Mouse (Mus musculus) neural tube, embryonic 12.5 days (tissue): ENCODE measurements around the gene Sec14l4. TPM values are rescaled to one million over a fixed set of nuclear protein-coding genes. Genes with fewer than 3 reads are reported as not detected.

Experiments
- ATAC-seq: fragments of 200-750 bp; cut with Nextera tagmentation; 2 replicates; pipeline ENCODE4 v1.8.0; 2017; ENCODE audit warnings: low read depth, mild to moderate bottlenecking, moderate TSS enrichment, moderate library complexity; ENCODE audit not compliant: low FRiP score
- H3K27ac ChIP-seq: fragments of 300-500 bp; sonication (generic); 2 replicates; pipeline ENCODE4 v1.5.1; 2016
- H3K27me3 ChIP-seq: fragments of 300-500 bp; sonication (generic); replicated peaks from 2 replicates; pipeline ENCODE4 v1.6.1; 2016; ENCODE audit warnings: mild to moderate bottlenecking
- H3K36me3 ChIP-seq: fragments of 300-500 bp; sonication (generic); 2 replicates; pipeline ENCODE4 v1.6.1; 2016; ENCODE audit warnings: mild to moderate bottlenecking
- H3K4me1 ChIP-seq: fragments of 300-500 bp; sonication (generic); 2 replicates; pipeline ENCODE4 v1.6.1; 2016
- H3K4me2 ChIP-seq: fragments of 300-500 bp; sonication (generic); replicated peaks from 2 replicates; pipeline ENCODE4 v1.6.1; 2016; ENCODE audit warnings: mild to moderate bottlenecking
- H3K4me3 ChIP-seq: fragments of 300-500 bp; sonication (generic); 2 replicates; pipeline ENCODE4 v1.5.1; 2016
- H3K9ac ChIP-seq: fragments of 300-500 bp; sonication (generic); 2 replicates; pipeline ENCODE4 v1.6.1; 2016; ENCODE audit warnings: mild to moderate bottlenecking
- H3K9me3 ChIP-seq: fragments of 300-500 bp; sonication (generic); 2 replicates; pipeline ENCODE4 v1.6.1; 2016; ENCODE audit warnings: mild to moderate bottlenecking
- WGBS: fragments of 180-500 bp; shearing (Covaris S2); methylation state at CpG from one replicate; pipeline ENCODE4 v1.1.7; 2016; 5-methylcytosine and 5-hydroxymethylcytosine counted together
- polyA plus RNA-seq: library from polyadenylated mRNA; unstranded; fragments of >200 nt; fragmentation: Nextera tagmentation; extraction: Ambion mirVana; gene quantifications from 2 replicates; pipeline ENCODE4 v1.2.1, GENCODE M21; 2016

Gene Sec14l4
- polyA plus RNA-seq, 1 experiment from 2014 or later, result 0.06 TPM

DNA sequence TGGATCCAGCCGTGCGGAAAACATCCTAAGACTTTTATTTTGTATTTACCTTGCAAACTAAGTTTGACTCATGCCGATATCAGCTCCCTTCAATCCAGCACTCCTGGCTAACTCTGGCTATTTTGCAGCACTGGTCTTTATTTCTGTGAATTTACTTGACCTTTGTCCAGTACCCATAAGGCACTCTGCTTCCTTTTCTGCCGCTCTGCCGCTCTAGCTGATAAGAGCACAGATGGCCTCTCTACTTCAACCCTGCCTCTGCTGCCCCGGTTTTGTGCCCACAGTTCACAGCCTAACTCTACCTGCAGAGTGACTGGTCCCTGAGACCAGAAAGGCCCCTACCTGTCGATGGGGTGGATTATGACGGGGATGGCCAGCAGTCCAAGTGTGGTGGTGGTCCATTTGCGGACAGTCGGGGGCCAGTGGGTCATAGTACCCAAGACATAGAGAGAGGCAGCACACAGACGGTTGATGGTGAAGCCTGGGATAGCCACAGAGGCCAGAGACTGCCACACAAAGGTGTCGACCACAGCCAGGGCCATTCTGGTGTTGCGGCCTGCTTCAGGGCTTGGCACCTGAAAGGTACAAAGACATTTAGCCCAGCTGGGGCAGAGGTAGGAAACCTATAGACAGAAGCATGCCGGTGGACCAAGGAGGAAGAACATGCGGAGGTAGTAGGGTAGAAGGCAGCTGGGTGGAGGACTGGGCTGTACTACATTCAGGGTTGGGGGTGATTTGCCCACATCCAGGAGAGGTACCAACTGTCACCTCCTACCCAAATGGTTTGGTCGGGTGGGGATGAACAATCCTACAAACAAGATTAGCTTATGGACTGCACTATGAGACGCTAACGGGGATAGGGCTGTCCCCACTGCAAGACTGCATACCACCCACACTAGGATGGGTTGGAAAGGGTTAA, 62.5 kb downstream of the Sec14l4 start:
- Histone ChIP-seq H3K36me3 (0 out of 2 replicates have a peak, but pooled peaks cover 2% of the 10 kb centered on the region), H3K4me1 (peaks cover 26% of the 10 kb centered on the region), H3K27me3 (no peaks in the 10 kb centered on the region), H3K4me3 (no peak overlapping the region), H3K27ac (no peak overlapping the region), H3K9me3 (no peaks in the 10 kb centered on the region), H3K4me2 (peak overlapping the region; percentile 90), H3K9ac (no peak overlapping the region)
- ATAC-seq, result no peak
- 87% methylated on average over 18 of the region's 18 CpGs for WGBS

- Histone ChIP-seq H3K27me3 (no peaks in the 10 kb centered on the region), H3K36me3 (0 out of 2 replicates have a peak, but pooled peaks cover 2% of the 10 kb centered on the region), H3K4me1 (peaks cover 26% of the 10 kb centered on the region), H3K9ac (peak overlapping the region; percentile 35; the same call in 1 of the 2 replicates), H3K27ac (no peak overlapping the region), H3K9me3 (no peaks in the 10 kb centered on the region), H3K4me2 (peak overlapping the region; percentile 90), H3K4me3 (peak overlapping the region; percentile 39)
- ATAC-seq, result no peak
- WGBS, result 6% methylated on average over 24 of the region's 24 CpGs
Measured at GRCm38 (mm10) chr11:4094378-4095170, 63.3 kb downstream of the Sec14l4 start.

DNA sequence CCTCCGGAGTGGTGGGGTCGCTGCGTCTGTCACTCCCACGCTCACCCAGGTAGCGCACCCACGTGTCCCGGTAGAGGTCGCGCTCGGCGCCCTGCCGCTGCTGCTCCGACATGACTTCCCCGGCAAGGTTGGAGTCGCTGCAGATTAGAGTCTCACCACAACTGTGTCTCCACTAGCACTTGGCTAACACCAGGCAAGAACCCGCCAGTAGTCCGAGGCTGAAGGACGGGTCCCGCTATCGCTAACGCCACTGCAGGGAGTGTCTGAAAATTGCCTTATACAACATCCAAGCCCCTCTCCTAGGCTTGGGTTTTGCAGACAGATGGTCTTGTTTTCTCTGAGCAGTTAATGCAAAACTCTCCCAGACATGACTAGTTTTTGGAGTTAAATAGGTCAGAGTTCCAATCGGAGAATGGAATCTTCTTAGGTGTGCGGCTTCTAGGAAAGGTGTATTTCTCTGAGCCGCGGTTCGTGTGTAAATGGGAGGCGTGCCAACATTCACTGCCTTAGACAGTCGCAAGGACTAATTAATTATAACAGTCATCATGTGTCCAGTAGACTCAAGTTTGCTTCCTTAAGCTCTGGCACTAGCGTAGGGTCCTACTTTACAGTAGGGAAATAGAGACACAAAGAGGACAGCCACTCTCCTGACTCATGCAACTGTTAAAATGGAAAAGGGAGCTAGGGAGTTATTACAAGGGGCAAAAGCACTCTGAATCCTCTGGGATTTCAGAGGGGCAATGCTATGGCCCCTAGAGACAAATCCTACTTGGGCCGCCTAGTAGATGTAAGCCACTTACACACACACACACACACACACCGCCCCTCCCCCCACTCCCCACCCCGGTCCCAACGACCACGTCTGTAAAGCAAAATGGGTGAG, 64.2 kb downstream of the Sec14l4 start, which contains the start of gene Mtfp1:
Mtfp1 (minus strand) TSS at position 275 of the 883 bp plus-strand sequence.
- ATAC-seq, result no peak
- H3K9ac ChIP-seq, result peak within 1 kb of the TSS; percentile 75; the same call in 1 of the 2 replicates
- no peaks in the 10 kb centered on the region for H3K9me3 ChIP-seq
- peak within 1 kb of the TSS; percentile 90 for H3K4me2 ChIP-seq
- peak within 1 kb of the TSS; percentile 46 for H3K4me3 ChIP-seq
- no peaks in the 10 kb centered on the region for H3K27me3 ChIP-seq
- 0 out of 2 replicates have a peak, but pooled peaks cover 2% of the 10 kb centered on the region for H3K36me3 ChIP-seq
- WGBS, result 11% methylated on average over 34 of the region's 34 CpGs
- peaks cover 26% of the 10 kb centered on the region for H3K4me1 ChIP-seq
- H3K27ac ChIP-seq, result no peak within 1 kb of the TSS

- H3K4me1 ChIP-seq, result peaks cover 26% of the 10 kb centered on the region
- H3K4me2 ChIP-seq, result peak overlapping the region; percentile 90
- peak overlapping the region; percentile 75 for H3K9ac ChIP-seq
- ATAC-seq, result peak; percentile 94
- peak overlapping the region; percentile 74 for H3K27ac ChIP-seq
- H3K4me3 ChIP-seq, result peak overlapping the region; percentile 46
- H3K36me3 ChIP-seq, result 0 out of 2 replicates have a peak, but pooled peaks cover 2% of the 10 kb centered on the region
- H3K27me3 ChIP-seq, result no peaks in the 10 kb centered on the region
- 3% methylated on average over 45 of the region's 45 CpGs for WGBS
- H3K9me3 ChIP-seq, result no peaks in the 10 kb centered on the region
Measured at GRCm38 (mm10) chr11:4096054-4096984, 65.1 kb downstream of the Sec14l4 start.

GRCm38 (mm10) chr11:4097091-4097621, 65.9 kb downstream of the Sec14l4 start:
- no peaks in the 10 kb centered on the region for H3K9me3 ChIP-seq
- peak overlapping the region; percentile 90 for H3K4me2 ChIP-seq
- ATAC-seq, result peak; percentile 58
- H3K4me1 ChIP-seq, result peaks cover 26% of the 10 kb centered on the region
- peak overlapping the region; percentile 46 for H3K4me3 ChIP-seq
- peak overlapping the region; percentile 75 for H3K9ac ChIP-seq
- H3K36me3 ChIP-seq, result no peaks in the 10 kb centered on the region
- no peaks in the 10 kb centered on the region for H3K27me3 ChIP-seq
- WGBS, result 32% methylated on average over 10 of the region's 10 CpGs
- peak overlapping the region; percentile 74 for H3K27ac ChIP-seq

Other genes with a start within 250 kb of the Sec14l4 start
- 5.5 and 7.6 TPM in 2 replicates for gene Osbp2, start 167.6 kb upstream of the Sec14l4 start, polyA plus RNA-seq
- gene 4921536K21Rik, start 136.4 kb upstream of the Sec14l4 start, polyA plus RNA-seq, result 0.47 and 0.59 TPM in 2 replicates
- 22.2 and 23.5 TPM in 2 replicates for gene Dusp18, start 136.2 kb upstream of the Sec14l4 start, polyA plus RNA-seq
- gene Slc35e4, start 116.8 kb upstream of the Sec14l4 start, polyA plus RNA-seq, result 9.1 and 9.6 TPM in 2 replicates
- gene Tcn2, start 99.3 kb upstream of the Sec14l4 start, polyA plus RNA-seq, result 26.3 and 28.3 TPM in 2 replicates
- 68.1 and 75.7 TPM in 2 replicates for gene Pes1, start 67.5 kb upstream of the Sec14l4 start, polyA plus RNA-seq
- 0.28 and 0.49 TPM in 2 replicates for gene 4930556J24Rik, start 54.7 kb upstream of the Sec14l4 start, polyA plus RNA-seq
- 2.5 and 3.0 TPM in 2 replicates for gene Gal3st1, start 47.8 kb upstream of the Sec14l4 start, polyA plus RNA-seq
- not detected in 2 replicates for gene Sec14l3, start 33.4 kb downstream of the Sec14l4 start, polyA plus RNA-seq
- 4.5 and 5.6 TPM in 2 replicates for gene Mtfp1, start 64.0 kb downstream of the Sec14l4 start, polyA plus RNA-seq
- gene Sec14l2, start 92.0 kb downstream of the Sec14l4 start, polyA plus RNA-seq, result 2.3 and 3.1 TPM in 2 replicates
- gene Rnf215, start 103.7 kb downstream of the Sec14l4 start, polyA plus RNA-seq, result 40.0 and 41.2 TPM in 2 replicates
- gene Ccdc157, start 128.8 kb downstream of the Sec14l4 start, polyA plus RNA-seq, result 7.6 and 8.3 TPM in 2 replicates
- 65.7 and 70.1 TPM in 2 replicates for gene Sf3a1, start 128.9 kb downstream of the Sec14l4 start, polyA plus RNA-seq
- 26.9 and 27.7 TPM in 2 replicates for gene Tbc1d10a, start 155.3 kb downstream of the Sec14l4 start, polyA plus RNA-seq
- 1.6 and 2.3 TPM in 2 replicates for gene Castor1, start 186.8 kb downstream of the Sec14l4 start, polyA plus RNA-seq
- not detected in 2 replicates for gene Osm, start 205.0 kb downstream of the Sec14l4 start, polyA plus RNA-seq
- gene Lif, start 226.1 kb downstream of the Sec14l4 start, polyA plus RNA-seq, result not detected in 2 replicates